Mouse (Mus musculus) induced T-regulatory cell, adult 2 months (primary cell): ENCODE results near the gene Kmo.
A peak's percentile ranks its signal among the peaks of the same experiment; 100 is the strongest.

ENCODE experiments used
- DNase-seq: peaks from one replicate; pipeline ENCODE4 v3.0.0-alpha.2; 2012; ENCODE audit warnings: low read depth

Kmo gene

GRCm38 (mm10) chr1:175698293-175698692 is 78.1 kb downstream of the Kmo start, which contains the start of gene Wdr64:
TSS of gene Wdr64 (plus strand) at chr1:175698593.
- DNase-seq, result no peak

GRCm38 (mm10) chr1:175699375-175699774 is 79.2 kb downstream of the Kmo start:
- DNase-seq, result no peak

GRCm38 (mm10) chr1:175699796-175700195 is 79.6 kb downstream of the Kmo start:
- peak; percentile 27 for DNase-seq

- no peak for DNase-seq
Measured at GRCm38 (mm10) chr1:175701145-175701544, 81.0 kb downstream of the Kmo start.

- no peak for DNase-seq
Measured at GRCm38 (mm10) chr1:175707599-175707998, 87.4 kb downstream of the Kmo start.

- DNase-seq, result no peak
Measured at GRCm38 (mm10) chr1:175708013-175708412, 87.8 kb downstream of the Kmo start.
